Mouse (Mus musculus): ENCODE measurements around the gene Knstrn. TPM values are rescaled to one million over a fixed set of nuclear protein-coding genes. Genes with fewer than 3 reads are reported as not detected.
A peak's percentile ranks its signal among the peaks of the same experiment; 100 is the strongest.

The Knstrn gene
- polyA plus RNA-seq (2016; fragmentation: Nextera tagmentation; extraction: Ambion mirVana) = 113 and 127 TPM in 2 replicates

GRCm38 (mm10) chr2:118813981-118814836 is at the start of gene Knstrn:
Gene Knstrn (plus strand): TSS chr2:118814003.
- H3K4me3 ChIP-seq = peak within 1 kb of the TSS; percentile 85
- DNase-seq (ENCODE audit: low spot score) = peak; percentile 96
- H3K9me3 ChIP-seq = no peaks in the 10 kb centered on the region
- under 1% methylated on average over 49 of the region's 49 CpGs for WGBS
- H3K27me3 ChIP-seq (ENCODE audit: insufficient read depth, poor library complexity, severe bottlenecking) = no peaks in the 10 kb centered on the region
- peak within 1 kb of the TSS; percentile 88 for H3K27ac ChIP-seq
- H3K4me1 ChIP-seq = peaks cover 18% of the 10 kb centered on the region
- H3K36me3 ChIP-seq = peaks cover 34% of the 10 kb centered on the region

- no peaks in the 10 kb centered on the region for H3K9me3 ChIP-seq
- H3K27me3 ChIP-seq (ENCODE audit: insufficient read depth, poor library complexity, severe bottlenecking) = peaks cover 47% of the 10 kb centered on the region
- 23% methylated on average over 11 of the region's 11 CpGs for WGBS
- DNase-seq (ENCODE audit: low spot score) = no peak
- H3K27ac ChIP-seq = 0 out of 2 replicates have a peak overlapping the region, but pooled peaks have one; percentile 91
- H3K4me3 ChIP-seq = no peak overlapping the region
- H3K4me1 ChIP-seq = peaks cover 56% of the 10 kb centered on the region
- H3K36me3 ChIP-seq = no peaks in the 10 kb centered on the region
Observed at GRCm38 (mm10) chr2:118764094-118764831, 49.5 kb upstream of the Knstrn start.

- H3K9me3 ChIP-seq = no peaks in the 10 kb centered on the region
- no peak overlapping the region for H3K4me3 ChIP-seq
- DNase-seq (ENCODE audit: low spot score) = no peak
- peaks cover 43% of the 10 kb centered on the region for H3K27me3 ChIP-seq (ENCODE audit: insufficient read depth, poor library complexity, severe bottlenecking)
- peaks cover 50% of the 10 kb centered on the region for H3K4me1 ChIP-seq
- no peaks in the 10 kb centered on the region for H3K36me3 ChIP-seq
- WGBS = 78% methylated on average over 5 of the region's 5 CpGs
- H3K27ac ChIP-seq = no peak overlapping the region
Observed at GRCm38 (mm10) chr2:118764875-118765274, 48.9 kb upstream of the Knstrn start.

GRCm38 (mm10) chr2:118766041-118767033 is 47.5 kb upstream of the Knstrn start:
- H3K4me1 ChIP-seq = peaks cover 44% of the 10 kb centered on the region
- no peaks in the 10 kb centered on the region for H3K9me3 ChIP-seq
- no peak for DNase-seq (ENCODE audit: low spot score)
- no peak overlapping the region for H3K4me3 ChIP-seq
- no peak overlapping the region for H3K27ac ChIP-seq
- H3K27me3 ChIP-seq (ENCODE audit: insufficient read depth, poor library complexity, severe bottlenecking) = peaks cover 29% of the 10 kb centered on the region
- 67% methylated on average over 10 of the region's 10 CpGs for WGBS
- no peaks in the 10 kb centered on the region for H3K36me3 ChIP-seq

- no peak within 1 kb of the TSS for H3K27ac ChIP-seq
- H3K4me1 ChIP-seq = peaks cover 7% of the 10 kb centered on the region
- no peaks in the 10 kb centered on the region for H3K9me3 ChIP-seq
- H3K4me3 ChIP-seq = no peak within 1 kb of the TSS
- no peaks in the 10 kb centered on the region for H3K36me3 ChIP-seq
- peaks cover 22% of the 10 kb centered on the region; the same call in 1 of the 2 replicates for H3K27me3 ChIP-seq (ENCODE audit: insufficient read depth, poor library complexity, severe bottlenecking)
- 76% methylated on average over 6 of the region's 6 CpGs for WGBS
- DNase-seq (ENCODE audit: low spot score) = no peak
Observed at GRCm38 (mm10) chr2:118772158-118772874, 41.5 kb upstream of the Knstrn start, which contains the start of gene Phgr1. Gene Phgr1 (plus strand): TSS chr2:118772769.

- H3K4me3 ChIP-seq = no peak overlapping the region
- H3K27ac ChIP-seq = no peak overlapping the region
- H3K4me1 ChIP-seq = peaks cover 14% of the 10 kb centered on the region
- H3K27me3 ChIP-seq (ENCODE audit: insufficient read depth, poor library complexity, severe bottlenecking) = peaks cover 23% of the 10 kb centered on the region
- H3K9me3 ChIP-seq = no peaks in the 10 kb centered on the region
- no peak for DNase-seq (ENCODE audit: low spot score)
- 80% methylated on average over 2 of the region's 2 CpGs for WGBS
- no peaks in the 10 kb centered on the region for H3K36me3 ChIP-seq
Observed at GRCm38 (mm10) chr2:118774536-118774935, 39.3 kb upstream of the Knstrn start.

- Histone ChIP-seq H3K4me1 (peaks cover 20% of the 10 kb centered on the region), H3K27ac (no peak overlapping the region), H3K36me3 (no peaks in the 10 kb centered on the region), H3K9me3 (no peaks in the 10 kb centered on the region), H3K4me3 (no peak overlapping the region), H3K27me3 (ENCODE audit: insufficient read depth, poor library complexity, severe bottlenecking) (peaks cover 31% of the 10 kb centered on the region)
- WGBS = 71% methylated on average over 1 of the region's 1 CpGs
- no peak for DNase-seq (ENCODE audit: low spot score)
Observed at GRCm38 (mm10) chr2:118775396-118775795, 38.4 kb upstream of the Knstrn start.

- 52% methylated on average over 3 of the region's 4 CpGs for WGBS
- DNase-seq (ENCODE audit: low spot score) = no peak
- H3K27ac ChIP-seq = 0 out of 2 replicates have a peak overlapping the region, but pooled peaks have one; percentile 29
Observed at GRCm38 (mm10) chr2:118775846-118776245, 38.0 kb upstream of the Knstrn start.

GRCm38 (mm10) chr2:118776295-118776694 is 37.5 kb upstream of the Knstrn start:
- Histone ChIP-seq H3K36me3 (no peaks in the 10 kb centered on the region), H3K9me3 (no peaks in the 10 kb centered on the region), H3K4me1 (peaks cover 20% of the 10 kb centered on the region), H3K27me3 (ENCODE audit: insufficient read depth, poor library complexity, severe bottlenecking) (peaks cover 40% of the 10 kb centered on the region), H3K4me3 (no peak overlapping the region), H3K27ac (0 out of 2 replicates have a peak overlapping the region, but pooled peaks have one; percentile 29)
- no peak for DNase-seq (ENCODE audit: low spot score)
- WGBS = 66% methylated on average over 2 of the region's 2 CpGs

More at GRCm38 (mm10) chr2:118775846-118776245, 38.0 kb upstream of the Knstrn start:
- H3K4me3 ChIP-seq = no peak overlapping the region
- peaks cover 36% of the 10 kb centered on the region for H3K27me3 ChIP-seq (ENCODE audit: insufficient read depth, poor library complexity, severe bottlenecking)
- peaks cover 20% of the 10 kb centered on the region for H3K4me1 ChIP-seq
- H3K36me3 ChIP-seq = no peaks in the 10 kb centered on the region
- H3K9me3 ChIP-seq = no peaks in the 10 kb centered on the region

GRCm38 (mm10) chr2:118778418-118778817 is 35.4 kb upstream of the Knstrn start:
- no peak for DNase-seq (ENCODE audit: low spot score)
- Histone ChIP-seq H3K9me3 (no peaks in the 10 kb centered on the region), H3K4me3 (no peak overlapping the region), H3K4me1 (peaks cover 20% of the 10 kb centered on the region), H3K36me3 (no peaks in the 10 kb centered on the region), H3K27me3 (ENCODE audit: insufficient read depth, poor library complexity, severe bottlenecking) (peaks cover 37% of the 10 kb centered on the region), H3K27ac (no peak overlapping the region)
- WGBS = 60% methylated on average over 4 of the region's 4 CpGs

- no peak for DNase-seq (ENCODE audit: low spot score)
- Histone ChIP-seq H3K36me3 (no peaks in the 10 kb centered on the region), H3K27ac (peak overlapping the region; percentile 2; the same call in 1 of the 2 replicates), H3K9me3 (no peaks in the 10 kb centered on the region), H3K4me3 (peak overlapping the region; percentile 51), H3K4me1 (peaks cover 20% of the 10 kb centered on the region), H3K27me3 (ENCODE audit: insufficient read depth, poor library complexity, severe bottlenecking) (peaks cover 37% of the 10 kb centered on the region)
- 9% methylated on average over 10 of the region's 10 CpGs for WGBS
Observed at GRCm38 (mm10) chr2:118779065-118779464, 34.7 kb upstream of the Knstrn start.

Data from heart, embryonic 10.5 days (tissue).